Mouse (Mus musculus): Measurements from ENCODE around the gene Gm12216. TPM values are rescaled to one million over a fixed set of nuclear protein-coding genes. Genes with fewer than 3 reads are reported as not detected.

Gene Gm12216
- polyA plus RNA-seq, 1 experiment = not detected

- no peaks in the 10 kb centered on the region for H3K9me3 ChIP-seq (ENCODE audit: control insufficient read depth, low read length)
- no peaks in the 10 kb centered on the region for H3K27me3 ChIP-seq (ENCODE audit: control insufficient read depth)
- H3K36me3 ChIP-seq (ENCODE audit: control insufficient read depth) = no peaks in the 10 kb centered on the region
- no peak overlapping the region for H3K4me3 ChIP-seq (replicated peaks)
- TF ChIP-seq TAL1 (IDR thresholded peaks at IDR 0.05; ENCODE audit: low read length) (no peak), GATA1 (IDR thresholded peaks at IDR 0.05; ENCODE audit: low read length) (no peak)
- no peaks in the 10 kb centered on the region for H3K4me1 ChIP-seq (ENCODE audit: control insufficient read depth)
These were observed 56.0 kb downstream of the Gm12216 start for GRCm38 (mm10) chr11:53803093-53803492.

- Histone ChIP-seq H3K9me3 (ENCODE audit: control insufficient read depth, low read length) (no peaks in the 10 kb centered on the region), H3K4me3 (replicated peaks) (no peak overlapping the region), H3K27me3 (ENCODE audit: control insufficient read depth) (no peaks in the 10 kb centered on the region), H3K4me1 (ENCODE audit: control insufficient read depth) (no peaks in the 10 kb centered on the region), H3K36me3 (ENCODE audit: control insufficient read depth) (no peaks in the 10 kb centered on the region)
- TF ChIP-seq TAL1 (IDR thresholded peaks at IDR 0.05; ENCODE audit: low read length) (no peak), GATA1 (IDR thresholded peaks at IDR 0.05; ENCODE audit: low read length) (no peak)
These were observed 58.1 kb downstream of the Gm12216 start for GRCm38 (mm10) chr11:53800975-53801374.

GRCm38 (mm10) chr11:53800036-53800435 lies 59.0 kb downstream of the Gm12216 start:
- Histone ChIP-seq H3K36me3 (ENCODE audit: control insufficient read depth) (no peaks in the 10 kb centered on the region), H3K9me3 (ENCODE audit: control insufficient read depth, low read length) (no peaks in the 10 kb centered on the region), H3K4me1 (ENCODE audit: control insufficient read depth) (peaks cover 2% of the 10 kb centered on the region; the same call in 1 of the 2 replicates), H3K27me3 (ENCODE audit: control insufficient read depth) (peaks cover 3% of the 10 kb centered on the region; the same call in 1 of the 2 replicates), H3K4me3 (replicated peaks) (no peak overlapping the region)
- no peak for TF ChIP-seq GATA1 (IDR thresholded peaks at IDR 0.05; ENCODE audit: low read length)
- no peak for TF ChIP-seq TAL1 (IDR thresholded peaks at IDR 0.05; ENCODE audit: low read length)

- Histone ChIP-seq H3K36me3 (ENCODE audit: control insufficient read depth) (no peaks in the 10 kb centered on the region), H3K9me3 (ENCODE audit: control insufficient read depth, low read length) (no peaks in the 10 kb centered on the region)
These were observed 60.9 kb downstream of the Gm12216 start for GRCm38 (mm10) chr11:53798041-53798711.

GRCm38 (mm10) chr11:53797386-53797920 lies 61.6 kb downstream of the Gm12216 start:
- H3K36me3 ChIP-seq (ENCODE audit: control insufficient read depth) = no peaks in the 10 kb centered on the region
- peaks cover 3% of the 10 kb centered on the region; the same call in 1 of the 2 replicates for H3K4me1 ChIP-seq (ENCODE audit: control insufficient read depth)
- TF ChIP-seq GATA1 (IDR thresholded peaks at IDR 0.05; ENCODE audit: low read length) (no peak), TAL1 (IDR thresholded peaks at IDR 0.05; ENCODE audit: low read length) (no peak)
- no peaks in the 10 kb centered on the region for H3K9me3 ChIP-seq (ENCODE audit: control insufficient read depth, low read length)
- peaks cover 9% of the 10 kb centered on the region; the same call in 1 of the 2 replicates for H3K27me3 ChIP-seq (ENCODE audit: control insufficient read depth)
- no peak overlapping the region for H3K4me3 ChIP-seq (replicated peaks)

More at GRCm38 (mm10) chr11:53798041-53798711, 60.9 kb downstream of the Gm12216 start:
- TF ChIP-seq TAL1 (IDR thresholded peaks at IDR 0.05; ENCODE audit: low read length) = no peak
- TF ChIP-seq GATA1 (IDR thresholded peaks at IDR 0.05; ENCODE audit: low read length) = no peak
- peaks cover 9% of the 10 kb centered on the region; the same call in 1 of the 2 replicates for H3K27me3 ChIP-seq (ENCODE audit: control insufficient read depth)
- H3K4me3 ChIP-seq (replicated peaks) = no peak overlapping the region
- H3K4me1 ChIP-seq (ENCODE audit: control insufficient read depth) = peaks cover 3% of the 10 kb centered on the region; the same call in 1 of the 2 replicates

GRCm38 (mm10) chr11:53796409-53797151 lies 62.5 kb downstream of the Gm12216 start:
- peaks cover 9% of the 10 kb centered on the region; the same call in 1 of the 2 replicates for H3K27me3 ChIP-seq (ENCODE audit: control insufficient read depth)
- TF ChIP-seq TAL1 (IDR thresholded peaks at IDR 0.05; ENCODE audit: low read length) (no peak), GATA1 (IDR thresholded peaks at IDR 0.05; ENCODE audit: low read length) (no peak)
- H3K4me3 ChIP-seq (replicated peaks) = no peak overlapping the region
- H3K9me3 ChIP-seq (ENCODE audit: control insufficient read depth, low read length) = no peaks in the 10 kb centered on the region
- H3K4me1 ChIP-seq (ENCODE audit: control insufficient read depth) = peaks cover 3% of the 10 kb centered on the region; the same call in 1 of the 2 replicates
- H3K36me3 ChIP-seq (ENCODE audit: control insufficient read depth) = no peaks in the 10 kb centered on the region

GRCm38 (mm10) chr11:53795813-53796212 lies 63.2 kb downstream of the Gm12216 start:
- Histone ChIP-seq H3K36me3 (ENCODE audit: control insufficient read depth) (no peaks in the 10 kb centered on the region), H3K9me3 (ENCODE audit: control insufficient read depth, low read length) (no peaks in the 10 kb centered on the region), H3K4me3 (replicated peaks) (no peak overlapping the region), H3K4me1 (ENCODE audit: control insufficient read depth) (peaks cover 3% of the 10 kb centered on the region; the same call in 1 of the 2 replicates), H3K27me3 (ENCODE audit: control insufficient read depth) (peaks cover 9% of the 10 kb centered on the region; the same call in 1 of the 2 replicates)
- TF ChIP-seq TAL1 (IDR thresholded peaks at IDR 0.05; ENCODE audit: low read length) (no peak), GATA1 (IDR thresholded peaks at IDR 0.05; ENCODE audit: low read length) (no peak)

- H3K4me3 ChIP-seq (replicated peaks) = no peak overlapping the region
- TF ChIP-seq GATA1 (IDR thresholded peaks at IDR 0.05; ENCODE audit: low read length) = no peak
- TF ChIP-seq TAL1 (IDR thresholded peaks at IDR 0.05; ENCODE audit: low read length) = no peak
- peaks cover 3% of the 10 kb centered on the region; the same call in 1 of the 2 replicates for H3K4me1 ChIP-seq (ENCODE audit: control insufficient read depth)
- no peaks in the 10 kb centered on the region for H3K36me3 ChIP-seq (ENCODE audit: control insufficient read depth)
- peaks cover 9% of the 10 kb centered on the region; the same call in 1 of the 2 replicates for H3K27me3 ChIP-seq (ENCODE audit: control insufficient read depth)
- H3K9me3 ChIP-seq (ENCODE audit: control insufficient read depth, low read length) = no peaks in the 10 kb centered on the region
These were observed 64.1 kb downstream of the Gm12216 start for GRCm38 (mm10) chr11:53794671-53795557.

Measured in erythroblast, embryonic 14.5 days (primary cell).